Mouse (Mus musculus) megakaryocyte, adult 5-6 weeks (primary cell): ENCODE results near the gene Qsox1. TPM values are rescaled to one million over a fixed set of nuclear protein-coding genes. Genes with fewer than 3 reads are reported as not detected.

ENCODE experiments used
- ATAC-seq: 2 replicates; pipeline ENCODE4 v1.8.0; 2016; ENCODE audit warnings: mild to moderate bottlenecking, inconsistent platforms; ENCODE audit not compliant: poor library complexity, severe bottlenecking
- total RNA-seq, 2 experiments: library from RNA; stranded (forward) in 1 of 2; stranded (reverse) in 1 of 2; fragments of 153-499, 151-499 nt in 1 of 2; fragments of 221-1000, 200-1000 nt in 1 of 2; gene quantifications; 2 replicates each; pipeline versions ENCODE4 v1.2.3 to v1.2.4; 2015 to 2017

The Qsox1 gene
- total RNA-seq, 2 experiments from 2014 or later: 13.7 to 17.5 TPM

DNA sequence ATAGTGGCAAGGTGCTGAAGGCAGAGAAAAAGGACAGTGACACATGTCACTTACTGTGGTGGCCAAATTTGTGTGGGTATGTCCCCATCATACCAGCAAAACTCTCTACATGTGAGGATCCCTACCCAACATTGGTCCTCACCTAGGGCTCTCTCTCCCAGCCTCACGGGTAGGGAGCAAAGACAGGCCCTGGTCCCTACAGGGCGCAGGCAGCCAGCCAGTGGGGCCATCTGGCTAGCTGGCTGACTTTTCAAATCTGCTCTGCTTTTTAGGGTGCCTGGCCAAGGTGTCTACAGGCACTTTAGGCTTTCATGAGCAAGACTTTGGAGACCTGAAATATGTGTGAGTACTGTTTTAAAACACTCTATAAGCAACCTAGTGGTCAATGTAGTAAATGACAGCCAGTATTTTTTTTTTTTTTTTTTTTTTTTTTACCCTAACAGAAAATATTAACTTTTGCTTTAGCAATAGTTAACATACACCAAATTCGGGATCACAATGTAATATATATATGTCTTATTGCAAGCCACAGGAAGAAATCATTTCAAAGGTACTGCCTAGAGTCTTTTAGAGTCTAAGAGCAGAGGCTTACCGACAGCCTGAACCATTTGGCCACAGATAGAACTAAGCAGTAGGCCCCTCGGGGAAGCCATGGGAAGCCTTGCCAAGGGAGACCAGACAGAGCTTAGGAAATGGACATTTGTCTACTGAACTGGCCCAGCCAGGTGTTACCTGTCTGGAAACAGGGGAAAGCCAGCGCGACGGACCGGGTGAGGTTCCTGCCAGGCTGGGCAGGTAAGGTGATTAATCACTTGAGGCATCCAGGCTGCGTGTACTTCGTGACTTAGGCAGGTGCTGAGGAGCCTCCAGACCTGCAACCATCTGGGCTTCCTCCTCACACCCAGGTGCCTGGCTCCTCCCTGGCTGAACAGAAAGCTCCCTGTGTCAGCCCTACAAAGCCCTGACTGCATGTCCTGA is 11.4 kb downstream of the Qsox1 start:
- no peak for ATAC-seq

DNA sequence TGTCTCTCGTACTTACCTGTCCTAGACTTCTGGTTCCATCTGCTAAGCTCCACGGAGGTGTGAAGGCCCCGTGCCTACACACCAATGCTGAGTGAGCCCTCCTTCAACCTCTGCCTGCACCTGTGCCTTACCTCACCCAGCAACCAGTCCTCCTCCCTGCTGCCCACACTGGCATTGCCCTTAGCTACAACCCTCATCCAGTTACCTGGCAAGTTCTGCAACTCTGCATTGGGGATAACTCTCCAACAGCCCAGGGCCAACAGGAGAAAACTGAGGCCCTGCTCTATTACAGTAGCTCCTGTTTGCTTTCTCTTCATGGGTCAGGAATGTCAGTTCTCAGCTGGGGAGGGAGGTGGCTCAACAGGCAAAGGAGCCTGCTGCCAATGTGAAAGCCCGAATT is 14.7 kb downstream of the Qsox1 start:
- no peak for ATAC-seq

DNA sequence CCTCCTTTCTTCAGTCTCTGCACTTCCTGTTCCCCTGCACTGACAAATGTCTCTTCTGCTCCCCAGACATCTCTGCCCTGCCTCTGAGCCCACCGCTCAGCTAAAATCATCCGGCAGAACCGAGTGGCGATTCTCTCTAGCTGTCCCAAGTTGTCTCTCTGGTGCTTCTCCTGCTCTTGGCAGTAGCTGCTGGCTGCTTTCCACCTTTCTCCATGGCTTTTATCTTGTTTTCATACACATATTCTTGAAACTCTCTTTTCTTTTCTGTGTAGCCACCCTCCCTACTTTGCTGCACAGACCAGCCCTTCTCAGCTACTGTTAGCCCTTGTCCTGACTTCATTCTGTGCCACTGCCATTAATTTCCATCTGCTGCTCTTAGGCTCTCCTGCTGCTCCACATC is 15.3 kb downstream of the Qsox1 start:
- ATAC-seq: no peak

DNA sequence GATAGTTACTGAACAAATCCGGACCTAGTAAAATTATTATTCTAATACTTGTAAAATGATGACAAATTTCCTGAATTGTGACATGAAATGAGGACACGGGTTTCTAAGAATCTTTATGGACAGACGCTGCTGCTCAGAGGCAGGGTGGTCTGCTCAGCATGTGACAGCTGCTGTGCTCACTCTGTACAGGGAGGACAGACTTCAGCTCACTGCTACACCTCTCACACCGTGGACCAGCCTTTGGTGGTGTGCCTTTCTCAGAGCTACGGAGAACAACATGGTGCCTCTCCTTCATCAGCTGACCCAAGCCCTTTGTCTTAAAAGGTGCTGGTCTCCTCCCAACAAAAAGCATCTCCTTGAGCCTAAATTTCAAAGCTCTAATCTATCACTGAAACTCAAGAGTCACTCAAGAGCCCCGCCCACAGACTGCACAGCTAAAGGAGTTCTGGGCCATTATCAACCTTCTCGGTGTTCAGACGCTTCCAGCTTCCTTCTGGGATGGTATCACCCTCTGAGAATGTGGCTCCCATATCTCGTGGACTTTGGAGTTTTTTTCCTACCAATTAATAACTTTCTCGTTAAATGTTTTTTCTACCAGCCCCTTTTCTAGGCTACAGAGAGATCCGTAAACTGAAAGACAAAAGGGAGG is 15.8 kb downstream of the Qsox1 start:
- no peak for ATAC-seq

DNA sequence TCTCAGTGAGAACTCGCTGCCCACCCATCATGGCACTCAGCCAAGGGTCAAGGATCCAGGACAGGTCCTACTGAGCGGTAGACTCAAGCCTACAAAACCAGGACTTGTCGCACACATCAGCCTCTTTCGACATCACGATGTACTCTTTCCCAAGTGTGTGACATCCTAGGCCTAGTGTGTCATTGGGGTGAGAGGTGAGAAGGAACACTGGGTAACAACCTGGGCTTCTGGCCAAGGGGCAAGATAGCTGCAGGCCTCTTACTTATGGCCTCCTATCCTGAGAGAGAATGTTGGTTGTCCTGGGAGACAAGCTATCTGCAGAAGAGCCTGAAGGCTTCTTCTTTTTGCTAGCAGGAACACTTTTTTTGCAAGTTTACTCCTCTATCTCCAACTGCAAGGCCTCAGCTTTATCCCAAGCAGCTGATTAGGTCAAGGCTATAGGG is 16.9 kb downstream of the Qsox1 start:
- no peak for ATAC-seq

DNA sequence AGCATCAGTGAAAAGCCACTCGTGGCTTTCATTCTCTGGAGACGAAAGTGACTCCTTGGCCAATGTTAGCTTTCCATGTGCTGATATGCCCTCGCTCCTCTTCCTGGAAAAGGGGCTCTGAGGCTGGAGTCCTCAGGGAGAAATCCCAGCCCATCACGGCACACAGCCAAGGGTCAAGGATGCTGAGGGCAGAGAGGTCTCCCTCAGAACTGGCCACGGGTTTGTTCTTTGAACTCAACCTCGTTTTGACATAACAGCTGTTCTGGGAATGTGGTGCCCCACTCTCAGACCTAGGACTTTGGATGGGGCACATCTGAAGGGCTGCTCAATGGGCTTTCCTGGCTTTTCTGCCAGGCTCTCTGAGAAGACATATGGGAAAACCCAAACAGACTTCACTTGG is 17.8 kb downstream of the Qsox1 start:
- no peak for ATAC-seq

DNA sequence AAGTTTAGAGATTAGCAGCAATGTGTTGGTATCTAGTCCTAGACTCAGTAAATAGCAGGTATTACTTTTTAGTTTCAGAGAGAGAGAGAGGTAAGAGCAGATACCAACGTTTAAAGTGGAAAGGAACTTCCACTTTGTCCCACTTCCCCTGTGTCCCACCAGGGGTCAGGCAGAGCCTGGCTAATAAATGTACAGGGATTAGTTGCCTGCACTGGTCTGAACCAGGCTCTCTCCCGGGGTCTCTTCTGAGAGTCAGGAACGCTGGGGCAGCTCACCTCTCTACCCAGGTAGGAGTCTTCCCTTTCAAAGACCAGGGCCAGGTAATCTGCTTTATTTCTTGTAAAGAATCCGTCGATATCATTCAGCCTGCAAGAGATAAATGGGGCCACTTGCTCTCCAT is 20.8 kb downstream of the Qsox1 start:
- ATAC-seq: no peak

DNA sequence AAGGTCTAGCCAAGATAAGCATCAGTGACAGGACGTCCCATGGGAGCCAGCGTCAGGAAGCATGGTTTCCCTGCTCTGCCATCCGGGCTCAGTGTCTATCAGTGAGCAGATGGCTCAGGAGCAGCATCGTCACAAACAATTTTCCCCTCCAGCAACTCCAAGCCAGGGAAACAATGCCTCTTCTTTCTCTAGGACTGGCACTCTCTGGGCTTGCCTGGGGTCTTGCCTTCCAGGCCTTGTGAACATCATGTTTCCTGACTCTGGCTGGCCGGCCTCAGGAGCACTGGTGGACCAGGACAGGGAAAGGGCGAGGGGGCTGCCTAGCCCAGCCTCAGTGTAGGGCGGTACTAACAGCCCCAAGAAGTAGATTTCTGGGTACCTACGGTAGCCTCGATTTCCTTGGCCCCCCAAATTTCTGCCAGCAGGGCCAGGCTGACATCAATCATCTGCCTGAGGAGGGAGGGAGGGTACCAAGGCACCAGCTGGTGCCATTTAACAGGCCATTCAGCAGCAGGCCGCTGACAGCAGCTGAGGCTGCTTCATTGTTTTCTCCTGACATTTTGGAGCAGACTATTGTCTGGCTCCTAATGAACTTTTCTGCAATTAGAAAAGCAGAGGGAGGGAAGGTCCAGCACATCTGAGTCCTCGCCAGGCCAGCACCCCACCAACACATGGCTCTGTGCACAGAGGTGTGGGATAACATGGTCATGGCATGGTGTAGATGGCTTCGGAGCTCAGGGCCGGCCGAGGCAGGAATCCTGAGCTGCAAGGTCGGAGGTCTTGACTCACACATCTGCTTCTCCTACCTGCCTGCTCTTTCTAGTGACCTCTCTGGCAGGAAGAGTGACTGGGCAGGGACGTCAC is 22.3 kb downstream of the Qsox1 start:
- ATAC-seq: no peak

DNA sequence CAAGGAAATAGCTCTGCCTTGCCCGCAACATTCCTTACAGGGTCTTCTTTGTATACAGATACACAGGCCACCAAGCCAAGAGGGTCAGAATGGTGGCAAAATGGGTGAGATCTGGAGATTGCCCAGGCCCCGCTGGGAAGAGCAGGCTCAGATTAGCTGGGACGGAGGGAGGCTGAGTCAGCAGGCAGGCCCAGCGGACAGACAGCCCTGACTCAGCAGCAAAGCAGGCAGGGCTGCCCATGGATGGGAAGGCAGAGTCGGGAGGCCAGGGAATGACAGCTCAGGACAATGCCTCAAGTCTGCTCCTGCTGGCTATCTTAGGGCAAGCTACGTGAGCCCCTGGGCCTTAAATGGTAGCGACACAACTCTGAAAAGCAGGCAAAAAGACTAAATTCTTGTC is 26.8 kb downstream of the Qsox1 start:
- ATAC-seq: no peak

DNA sequence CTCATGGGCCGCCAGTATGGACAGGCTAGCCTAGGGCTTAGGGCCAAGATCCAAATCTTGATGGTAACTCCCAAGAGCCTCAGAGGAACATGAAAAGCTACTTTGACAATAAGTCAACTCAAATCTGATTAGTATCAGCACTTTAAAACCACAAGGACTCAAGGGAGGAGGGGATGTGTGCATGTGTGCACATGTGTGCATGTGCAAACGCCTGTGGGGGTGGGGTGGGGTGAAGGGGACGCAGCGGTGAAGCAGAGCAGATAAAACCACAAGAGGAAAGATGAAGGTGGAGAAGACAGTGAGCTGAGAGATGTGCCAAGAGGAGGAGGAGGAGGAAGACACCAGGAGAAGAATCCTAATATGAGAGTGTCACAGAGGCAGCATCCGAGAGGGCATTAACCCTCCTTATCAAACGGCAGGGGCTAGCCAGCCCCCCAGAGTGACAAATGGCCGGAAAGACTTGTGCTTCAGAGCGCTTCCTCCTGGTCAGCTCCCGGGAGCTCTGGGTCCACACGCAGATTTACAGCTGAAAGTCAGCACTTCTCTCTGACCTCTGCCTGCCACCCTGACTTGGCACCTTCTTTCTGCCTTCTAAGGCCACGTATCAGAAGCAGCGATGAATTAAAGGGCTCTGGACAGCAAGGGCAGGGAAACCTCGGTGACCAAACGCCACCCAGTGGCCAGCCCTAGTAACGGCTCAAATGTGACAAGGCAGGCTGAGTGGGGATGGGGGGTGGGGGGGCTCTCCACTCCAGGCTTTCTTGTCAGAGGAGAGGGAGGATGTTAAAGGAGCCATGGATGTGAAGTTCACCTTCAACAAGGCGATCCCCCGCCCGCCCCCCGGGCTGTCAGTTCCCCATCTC is 28.1 kb downstream of the Qsox1 start:
- peak; percentile 69 for ATAC-seq

DNA sequence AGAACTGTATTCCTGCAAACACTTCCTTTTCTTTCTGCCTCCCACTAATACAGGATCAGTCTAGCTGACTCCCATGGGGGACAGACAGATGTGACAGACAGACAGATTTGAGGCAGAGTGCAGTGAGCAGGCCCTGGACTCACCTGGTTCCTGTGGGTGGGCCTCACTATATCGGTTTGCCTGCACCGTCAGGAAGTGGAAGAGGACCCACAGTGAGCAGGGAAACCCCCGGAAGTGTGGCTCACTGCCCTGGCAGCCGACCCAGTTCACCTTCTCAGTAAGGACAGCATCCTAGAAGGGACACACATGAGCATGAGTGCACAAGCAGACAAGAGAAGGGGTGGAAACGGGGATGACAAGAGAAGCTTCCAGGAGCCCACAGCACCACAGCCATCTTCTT is 30.3 kb downstream of the Qsox1 start:
- ATAC-seq: no peak

DNA sequence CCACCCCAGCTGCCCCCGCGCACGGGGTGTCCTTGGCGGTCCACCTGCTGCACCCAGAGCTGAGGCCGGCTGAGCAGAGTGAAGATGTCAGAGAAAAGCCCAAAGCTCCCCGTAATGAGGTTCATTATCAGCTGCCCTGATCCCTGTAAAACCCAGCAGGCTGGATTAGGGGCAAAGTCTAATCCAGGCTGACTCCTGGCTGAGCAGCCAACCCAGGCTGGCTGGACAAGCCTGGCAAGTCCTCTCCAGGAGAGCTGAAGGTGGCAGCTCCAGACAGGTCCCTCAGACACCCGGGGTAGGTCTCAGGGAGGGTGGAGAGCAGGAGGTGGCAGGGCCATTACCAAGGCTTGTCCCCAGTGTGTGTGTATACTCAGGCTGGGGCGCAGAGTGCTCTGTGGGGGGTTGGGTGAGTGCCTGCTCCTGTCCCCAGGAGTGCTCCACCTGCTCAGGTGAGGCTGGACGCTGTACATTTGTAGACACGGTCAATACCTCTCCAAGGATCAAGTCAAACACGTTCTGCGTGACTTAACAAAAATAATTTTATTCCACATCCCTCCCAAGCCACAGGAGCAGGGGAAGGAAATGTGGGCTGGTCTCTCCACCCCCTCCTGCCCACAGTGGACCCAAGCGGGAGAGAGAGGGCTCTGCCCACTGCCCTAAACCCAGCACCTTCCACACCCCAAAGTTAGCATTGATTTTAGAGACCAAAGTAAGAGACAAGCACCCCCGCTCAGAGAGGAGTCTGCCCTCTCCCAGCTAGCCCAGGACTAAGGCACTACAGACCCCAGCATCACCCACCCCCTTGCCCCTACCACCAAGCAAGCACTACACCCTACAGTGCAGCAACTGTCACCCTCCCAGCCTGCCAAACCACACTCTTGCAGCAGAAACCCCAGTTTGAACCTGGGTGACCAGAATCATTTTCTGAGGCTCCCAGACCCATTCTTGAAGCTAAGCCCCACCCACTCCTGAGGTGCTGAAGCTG is 34.8 kb downstream of the Qsox1 start:
- ATAC-seq: peak; percentile 3; the same call in 1 of the 2 replicates

DNA sequence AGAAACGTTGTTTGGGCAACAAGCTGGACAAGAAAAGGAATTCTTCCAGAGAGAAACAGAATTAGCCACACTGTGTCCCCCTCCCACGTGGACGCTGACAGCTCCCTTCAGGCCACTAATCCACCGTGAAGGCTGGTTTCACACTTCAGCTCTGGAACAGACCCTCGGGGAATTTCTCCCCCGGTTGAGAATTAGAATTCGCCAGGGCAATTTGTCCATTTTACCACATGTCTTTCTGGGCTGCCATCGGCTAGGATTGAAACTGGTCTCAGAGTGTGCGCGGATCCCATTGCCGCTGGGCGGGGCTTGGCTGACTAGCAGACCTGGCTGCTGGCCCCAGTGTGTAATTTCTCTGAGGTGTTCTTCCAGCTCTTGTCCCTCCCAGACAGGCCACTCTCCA is 53.5 kb downstream of the Qsox1 start:
- no peak for ATAC-seq

DNA sequence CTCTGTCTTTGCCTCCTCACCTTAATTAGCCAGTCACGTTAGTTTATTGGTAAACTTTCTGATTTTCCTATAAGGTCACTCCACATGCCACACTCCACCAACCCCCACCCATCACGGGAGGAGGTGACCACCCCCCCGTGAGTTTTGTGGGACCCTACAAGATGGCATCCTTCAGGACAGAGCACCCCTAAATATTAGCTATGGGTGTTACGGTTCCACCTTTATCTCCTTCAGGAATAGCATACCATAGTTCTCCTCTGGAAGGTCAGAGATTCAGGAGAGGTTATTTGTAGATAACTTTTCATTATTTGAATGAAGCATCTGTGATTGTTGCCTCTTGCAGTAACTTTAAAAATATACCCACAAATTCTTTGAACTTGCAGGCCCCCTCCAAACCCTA is 54.0 kb downstream of the Qsox1 start:
- ATAC-seq: no peak

DNA sequence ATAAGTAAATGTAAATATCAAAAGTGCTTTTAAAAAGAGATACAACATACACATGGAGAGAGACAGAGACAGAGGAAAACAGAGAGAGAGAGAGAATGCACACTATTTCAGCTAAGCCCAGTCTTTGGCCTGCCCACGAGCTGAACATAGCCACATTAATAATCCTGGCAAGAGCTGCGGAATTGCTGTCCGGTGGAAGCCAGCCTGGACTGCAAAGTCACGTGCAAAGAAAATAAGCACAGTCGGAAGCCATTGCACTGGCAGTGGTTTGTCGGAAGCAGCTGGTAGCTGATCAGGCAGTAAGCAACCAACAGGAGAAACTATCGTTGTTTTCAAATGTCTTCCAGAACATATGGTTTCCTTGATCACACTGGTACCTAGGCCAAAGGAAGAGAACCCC is 55.1 kb downstream of the Qsox1 start:
- ATAC-seq: no peak

DNA sequence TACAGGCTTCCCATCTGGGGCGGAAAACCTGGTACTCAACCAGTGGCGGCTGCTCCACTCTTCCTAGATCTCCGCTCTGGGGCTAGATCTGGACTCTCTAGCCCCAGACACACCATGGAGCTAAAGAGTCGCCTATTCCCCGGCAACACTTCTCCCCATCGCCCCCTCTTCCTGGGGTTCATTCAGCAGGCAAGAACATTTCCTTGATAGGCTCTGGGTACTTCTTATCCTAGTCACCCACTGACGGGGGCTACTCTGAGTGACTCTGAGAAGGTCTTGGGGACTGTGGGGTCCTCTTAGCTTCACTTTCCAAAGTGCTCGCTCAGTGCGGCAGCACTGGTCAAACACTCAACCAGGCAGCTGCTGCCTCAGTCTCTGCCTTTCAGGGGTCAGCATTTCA is 59.3 kb downstream of the Qsox1 start:
- ATAC-seq: no peak

DNA sequence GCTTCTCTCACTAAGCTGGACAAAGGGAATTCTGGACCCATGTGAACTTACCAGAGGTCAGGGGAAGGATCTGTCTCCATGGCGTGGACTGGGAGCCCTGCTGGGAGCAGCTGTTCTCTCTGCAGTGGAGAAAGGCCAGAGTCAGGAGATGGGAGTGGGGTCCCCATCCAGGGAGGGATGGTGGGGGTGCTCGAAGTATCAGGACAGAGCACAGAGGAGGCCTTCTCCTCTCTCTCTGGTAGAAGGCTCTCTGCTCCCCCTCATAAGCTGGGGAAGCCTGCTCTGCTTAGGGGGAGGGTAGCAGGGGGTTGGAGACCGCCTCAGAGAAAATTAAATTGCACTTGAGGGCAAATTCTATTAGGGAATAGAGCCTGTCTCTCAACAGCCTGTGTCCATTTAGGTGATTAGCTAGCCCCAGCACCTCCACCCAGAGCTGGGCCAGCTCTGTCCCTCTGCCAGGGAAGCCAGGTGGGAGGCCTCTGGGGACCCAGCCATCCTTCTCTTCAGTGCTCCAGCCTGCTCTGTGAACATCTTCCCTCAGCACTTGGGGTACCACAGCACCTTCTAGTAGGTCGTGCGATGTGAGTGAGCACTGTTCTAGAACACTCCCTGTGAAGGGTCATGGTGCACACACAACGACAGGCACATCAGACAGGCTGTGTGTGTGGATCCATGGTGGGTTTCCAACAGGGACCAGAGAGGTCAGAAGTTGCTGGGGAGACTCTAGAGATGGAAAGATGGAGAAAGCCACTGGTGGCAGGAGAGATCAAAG is 61.0 kb downstream of the Qsox1 start, which contains the start of gene Lhx4:
Gene Lhx4 (minus strand): TSS at position 201 of the 772 bp plus-strand sequence.
- ATAC-seq: no peak

DNA sequence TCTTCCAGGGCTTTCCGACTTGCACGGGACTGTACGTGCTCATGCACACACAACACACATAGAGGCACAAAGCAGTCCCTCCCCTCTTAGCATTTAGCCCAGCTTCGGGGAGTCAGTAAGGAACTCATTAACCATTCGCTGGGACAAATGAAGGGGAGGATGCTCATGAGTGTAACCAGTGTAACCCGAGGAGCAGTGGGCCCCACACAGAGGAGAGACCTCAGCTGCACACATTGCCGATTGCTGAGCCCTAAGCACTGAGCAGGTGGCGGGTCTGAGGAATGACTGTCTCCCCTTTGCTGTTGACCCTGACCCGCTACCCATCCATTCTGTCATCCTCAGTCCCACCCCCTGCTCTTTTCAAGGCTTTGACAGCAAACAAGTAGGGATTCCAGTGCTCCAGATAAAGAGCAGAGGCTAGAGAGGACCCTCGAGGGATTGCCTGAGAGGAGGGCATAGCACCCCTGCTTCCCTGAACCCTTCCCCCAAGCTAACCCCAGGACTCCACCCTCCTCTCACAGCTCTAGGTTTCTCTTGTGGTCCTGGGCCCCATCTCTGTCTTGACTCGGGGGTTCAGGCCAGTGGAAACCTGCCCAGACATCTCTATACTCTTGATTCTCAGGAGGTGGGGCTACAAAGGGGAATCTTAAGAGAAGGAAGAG is 62.0 kb downstream of the Qsox1 start:
- no peak for ATAC-seq
